Mouse (Mus musculus) left cerebral cortex, postnatal 36 days (tissue): Measurements from ENCODE around the gene Matn1. TPM values are rescaled to one million over a fixed set of nuclear protein-coding genes. Genes with fewer than 3 reads are reported as not detected.

Source experiments
- DNase-seq, 2 experiments: peaks; one replicate each; pipeline ENCODE4 v3.0.0; 2021 to 2022; ENCODE audit warnings: low spot score in 2 of 2, mixed read lengths in 1 of 2
- intact Hi-C: fragments of 180-260 bp; cut with DNase I; formaldehyde crosslinking; loops from one replicate; pipeline ENCODE4 v1.15.1; 2025
- total RNA-seq, 2 experiments: library from RNA; stranded (reverse); gene quantifications; 2 replicates each; pipeline ENCODE4 v1.2.3; 2021

The Matn1 gene
- total RNA-seq = 1 to 10 TPM; 1.4 to 1.7 TPM

GRCm38 (mm10) chr4:130944112-130944511 is at the start of gene Matn1:
Gene Matn1 (plus strand): TSS chr4:130944385.
- no peak for DNase-seq
- intact Hi-C loops = no loop called here

GRCm38 (mm10) chr4:130895701-130896100 is 48.5 kb upstream of the Matn1 start:
- DNase-seq = no peak
- intact Hi-C loops = loop anchor here (1.0 to 10.0 kb wide), 2 partner anchors 52 to 949 kb away; partner anchors contain the start of gene Mecr

- peak in 1 of 2 experiments; percentile 30 for DNase-seq
- intact Hi-C loops = loop anchor here (1.0 to 10.0 kb wide), 2 partner anchors 51 to 948 kb away; partner anchors contain the start of gene Mecr
Measured at GRCm38 (mm10) chr4:130896372-130896771, 47.8 kb upstream of the Matn1 start.

DNA sequence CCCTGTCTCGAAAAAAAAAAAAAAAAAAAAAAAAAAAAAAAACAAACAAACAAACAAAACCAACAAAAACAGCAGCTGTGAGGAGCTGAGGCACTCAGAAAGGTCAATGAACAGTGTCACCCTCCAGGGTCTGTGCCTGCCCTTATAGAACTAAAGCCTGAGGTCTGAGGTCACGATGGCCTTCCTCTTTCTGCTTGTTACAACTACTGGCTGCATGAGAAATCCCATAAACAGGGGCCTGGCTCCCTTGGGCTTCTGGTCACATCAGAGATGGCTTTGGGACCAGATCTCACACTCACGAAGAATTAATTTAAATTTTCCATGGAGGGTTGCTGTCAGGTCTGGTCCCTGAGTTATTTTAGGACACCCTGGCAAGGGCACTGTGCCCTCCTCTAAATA is 44.8 kb upstream of the Matn1 start:
- no peak for DNase-seq
- intact Hi-C loops = loop anchor here (10.0 kb wide), 1 partner anchor 945 kb away; the partner anchor contains the start of gene Mecr

- intact Hi-C loops = loop anchor here (10.0 kb wide), 1 partner anchor 945 kb away; the partner anchor contains the start of gene Mecr
- DNase-seq = no peak
Measured at GRCm38 (mm10) chr4:130899782-130900427, 44.3 kb upstream of the Matn1 start.

DNA sequence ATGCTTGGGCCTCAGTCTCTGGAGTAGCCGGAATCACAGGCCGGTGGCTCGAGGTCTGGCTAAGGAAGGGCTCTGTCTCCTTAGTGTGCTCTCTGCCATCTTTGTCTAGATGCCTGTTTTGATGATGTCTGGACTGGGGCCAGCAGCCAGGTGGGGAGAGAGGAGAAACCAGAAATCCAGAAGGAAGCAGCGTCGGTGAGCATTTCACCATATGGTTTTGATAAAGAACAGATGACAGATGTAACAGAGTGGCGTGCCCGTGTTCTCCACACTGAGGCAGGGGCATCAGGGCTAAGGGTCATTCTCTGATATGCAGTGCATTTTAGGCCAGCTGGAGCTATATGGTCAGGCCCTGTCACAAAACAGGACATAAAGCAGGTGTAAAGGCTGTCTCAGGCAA is 43.4 kb upstream of the Matn1 start:
- DNase-seq = no peak
- intact Hi-C loops = no loop called here

- DNase-seq = no peak
- intact Hi-C loops = no loop called here
Measured at GRCm38 (mm10) chr4:130902289-130902781, 41.9 kb upstream of the Matn1 start.

- DNase-seq = no peak
- intact Hi-C loops = no loop called here
Measured at GRCm38 (mm10) chr4:130905025-130905424, 39.2 kb upstream of the Matn1 start.

GRCm38 (mm10) chr4:130905882-130906281 is 38.3 kb upstream of the Matn1 start:
- intact Hi-C loops = no loop called here
- no peak for DNase-seq

DNA sequence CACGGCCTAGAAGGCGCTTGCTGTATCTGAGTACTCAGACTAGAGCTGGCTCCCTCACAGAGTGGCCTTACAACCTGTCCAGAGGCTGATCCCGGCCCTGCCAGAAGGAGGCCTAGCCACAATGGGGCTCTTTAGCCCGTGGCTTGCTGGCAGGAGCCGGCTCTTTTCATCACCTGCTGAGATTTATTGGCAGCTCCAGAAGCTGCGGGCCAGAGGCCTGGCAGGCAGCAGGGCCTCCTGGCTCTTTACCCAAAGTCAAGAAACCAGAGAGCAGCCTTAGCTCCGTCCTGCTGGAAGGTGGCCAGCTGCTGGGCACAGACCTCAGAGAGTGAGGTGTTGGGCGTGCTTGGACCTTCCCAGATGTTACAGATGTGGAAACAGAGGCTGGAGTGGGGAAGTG is 37.9 kb upstream of the Matn1 start:
- DNase-seq = no peak
- intact Hi-C loops = no loop called here

DNA sequence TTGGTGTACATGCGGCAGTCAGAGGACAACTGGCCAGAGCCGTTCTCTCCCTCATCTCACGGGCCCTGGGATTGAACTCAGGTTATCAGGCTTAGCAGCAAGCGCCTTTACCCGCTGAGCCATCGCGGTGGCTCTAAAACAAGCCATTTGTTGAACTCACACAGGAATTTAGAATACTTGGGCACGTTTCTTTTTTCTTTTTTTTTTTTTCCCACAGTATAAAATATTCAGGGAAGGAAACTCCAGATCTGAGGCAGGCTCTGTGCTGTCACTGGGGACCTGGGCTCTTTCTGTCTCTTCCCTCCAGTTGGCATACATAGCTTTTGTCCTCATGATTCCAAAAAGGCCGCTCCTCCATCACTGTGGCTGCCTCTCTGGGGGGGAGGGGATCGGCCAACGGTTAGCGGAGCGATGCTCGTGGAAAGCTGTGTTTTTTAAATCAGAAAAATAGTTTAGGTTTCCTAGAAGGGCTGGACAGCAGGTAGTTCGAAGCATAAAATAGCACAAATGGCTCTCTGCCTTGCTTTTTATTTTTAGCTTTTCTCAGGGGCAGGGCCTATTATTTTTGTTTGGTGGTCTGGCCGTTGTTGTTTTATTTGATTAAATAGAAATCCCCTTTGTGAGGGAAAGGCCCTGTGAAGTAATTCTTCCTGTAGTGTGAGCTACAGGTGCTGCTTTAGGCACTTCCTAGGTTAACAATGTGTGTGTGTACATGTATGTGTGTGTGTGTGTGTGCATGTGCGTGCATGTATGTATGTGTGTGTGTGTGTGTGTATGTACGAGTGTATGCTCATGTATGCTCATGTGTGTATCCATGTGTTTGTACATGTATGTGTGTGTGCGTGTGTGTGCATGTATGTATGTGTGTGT is 36.8 kb upstream of the Matn1 start:
- DNase-seq = no peak
- intact Hi-C loops = no loop called here

- intact Hi-C loops = no loop called here
- no peak for DNase-seq
Measured at GRCm38 (mm10) chr4:130908133-130908532, 36.1 kb upstream of the Matn1 start.

- intact Hi-C loops = no loop called here
- peak; percentile 65 to 70 for DNase-seq
Measured at GRCm38 (mm10) chr4:130909167-130909874, 34.9 kb upstream of the Matn1 start.

DNA sequence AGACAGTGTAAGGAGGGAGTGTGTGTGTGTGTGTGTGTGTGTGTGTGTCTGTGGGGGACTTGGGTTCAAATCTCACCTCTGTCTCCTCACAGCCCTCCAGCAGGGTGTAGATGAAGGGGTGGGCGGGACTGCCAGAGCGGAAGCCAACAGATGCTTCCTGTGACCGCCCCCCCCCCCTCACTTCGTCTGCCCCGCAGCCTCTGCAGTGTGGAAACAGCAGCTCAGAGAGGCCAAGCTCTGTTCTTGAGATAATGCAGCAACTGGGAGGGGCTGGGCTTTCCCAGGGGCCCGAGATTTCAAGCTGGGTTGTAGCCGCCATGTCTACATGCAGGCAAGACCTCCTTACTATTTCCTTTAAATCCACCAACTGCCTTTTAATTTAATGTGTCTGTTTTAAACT is 33.5 kb upstream of the Matn1 start:
- no peak for DNase-seq
- intact Hi-C loops = no loop called here

GRCm38 (mm10) chr4:130912626-130913025 is 31.6 kb upstream of the Matn1 start:
- intact Hi-C loops = no loop called here
- no peak for DNase-seq

DNA sequence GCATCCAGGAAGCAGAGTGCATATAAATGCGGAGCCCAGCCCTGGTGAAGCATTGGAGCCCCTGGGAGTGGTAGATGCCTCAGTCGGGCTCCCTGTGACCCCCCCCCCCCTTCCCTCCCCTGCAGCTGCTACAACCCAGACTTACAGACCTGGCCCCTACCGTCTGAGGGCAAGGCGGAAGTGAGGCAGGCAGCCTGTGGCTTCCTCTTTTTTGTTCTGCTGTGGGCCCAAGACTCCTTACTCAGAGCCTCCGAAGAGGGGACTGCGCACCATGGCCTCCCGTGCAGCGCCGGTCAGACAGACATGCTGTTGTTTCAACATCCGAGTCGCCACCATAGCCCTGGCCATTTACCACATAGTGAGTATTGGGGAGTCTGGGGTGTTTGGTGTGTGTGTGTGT is 31.1 kb upstream of the Matn1 start, which contains the start of gene Laptm5:
Laptm5 (plus strand) TSS at position 49 of the 400 bp plus-strand sequence.
- no peak for DNase-seq
- intact Hi-C loops = no loop called here

- intact Hi-C loops = no loop called here
- no peak for DNase-seq
Measured at GRCm38 (mm10) chr4:130913511-130913910, 30.7 kb upstream of the Matn1 start.

DNA sequence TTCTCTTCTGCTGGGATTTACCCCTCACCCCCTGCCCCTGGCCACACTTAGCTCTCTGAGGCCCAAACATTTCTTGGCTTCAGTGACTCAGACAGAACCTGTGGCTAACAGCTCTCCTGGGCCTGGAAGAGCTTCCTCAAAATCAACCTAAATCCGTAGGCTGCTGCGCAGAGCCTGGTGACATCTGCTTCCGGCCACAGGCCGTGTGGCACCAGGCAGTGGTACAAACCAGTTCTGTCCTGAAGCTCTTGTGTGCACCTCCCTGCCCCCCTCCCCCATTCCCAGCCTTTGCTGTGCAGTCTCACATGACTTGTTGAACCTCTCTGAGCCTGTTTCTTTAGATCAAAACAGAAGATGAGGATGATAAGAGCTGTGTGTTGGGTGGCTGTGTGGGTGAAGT is 30.2 kb upstream of the Matn1 start:
- intact Hi-C loops = no loop called here
- DNase-seq = no peak

DNA sequence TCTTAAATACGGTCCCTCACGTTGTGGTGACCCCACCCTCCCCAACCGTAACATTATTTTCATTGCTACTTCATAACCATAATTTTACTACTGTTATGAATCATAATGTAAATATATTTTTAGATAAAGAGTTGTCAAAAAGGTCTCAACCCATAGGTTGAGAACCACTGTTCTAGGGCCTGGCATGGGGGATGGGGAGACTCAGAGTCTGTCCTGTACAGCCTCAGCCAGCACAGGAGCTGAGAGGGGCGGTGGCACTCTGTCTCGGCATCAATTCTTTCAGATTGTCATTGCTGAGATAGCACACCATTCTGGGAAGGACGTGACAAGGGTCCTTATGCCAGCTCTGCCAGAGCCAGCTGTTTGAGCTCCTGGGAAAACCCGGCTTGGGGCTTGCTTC is 29.7 kb upstream of the Matn1 start:
- intact Hi-C loops = no loop called here
- no peak for DNase-seq
